12 mouse cellular contexts compared by ENCODE assay signal in genomic region chr5:111006272-111007135, GRCm38 (mm10).
DNase-seq lines count a peak whose midpoint lies in the region; ATAC-seq and TF ChIP-seq lines count a peak whose summit lies in the region.
"Had no signal": no experiment of that assay in that cellular context is flagged by ENCODE, and none has a peak within 500 bp of the region (broad histone marks: within the 10 kb centered on the region; RNA-seq: fewer than 3 reads in every experiment).

No protein-coding gene starts in this region.

- H3K9ac ChIP-seq in CH12.LX (ENCODE audit: insufficient read depth, low read depth): no peak overlapping the region
- no peak overlapping the region for H3K9ac ChIP-seq in forebrain, embryonic 12.5 days
- no peak overlapping the region for H3K9ac ChIP-seq in hindbrain, postnatal 0 days (replicated peaks; ENCODE audit: low read length)
- no peak overlapping the region for H3K9ac ChIP-seq in liver, postnatal 0 days (replicated peaks)
- H3K9ac ChIP-seq: liver, embryonic 12.5 days; midbrain, embryonic 12.5 days had no signal

- WGBS in forebrain, embryonic 12.5 days: 41% methylated on average over 14 of the region's 14 CpGs
- 47% methylated on average over 14 of the region's 14 CpGs for WGBS in hindbrain, postnatal 0 days
- 72% methylated on average over 14 of the region's 14 CpGs for WGBS in liver, postnatal 0 days (ENCODE audit: insufficient replicate concordance)

- no peak for TF ChIP-seq CTCF in CH12.LX (conservative IDR thresholded peaks at IDR 0.05 in 1 of 2, IDR thresholded peaks at IDR 0.05 in 1 of 2; ENCODE audit: low read depth in 2 of 2, low read length in 2 of 2)
- no peak for TF ChIP-seq CTCF in hindbrain, postnatal 0 days (IDR thresholded peaks at IDR 0.05; ENCODE audit: low read depth)
- TF ChIP-seq CTCF in liver, postnatal 0 days (IDR thresholded peaks at IDR 0.05; ENCODE audit: low read depth): no peak

- no peak overlapping the region for H3K4me3 ChIP-seq in CH12.LX (replicated peaks in 1 of 3; ENCODE audit: low read depth in 2 of 3, low read length in 2 of 3, poor library complexity in 1 of 3)
- no peak overlapping the region for H3K4me3 ChIP-seq in forebrain, embryonic 12.5 days (replicated peaks)
- H3K4me3 ChIP-seq in hindbrain, postnatal 0 days (ENCODE audit: low read length): no peak overlapping the region
- no peak overlapping the region for H3K4me3 ChIP-seq in liver, postnatal 0 days (ENCODE audit: low read depth, low read length)
- H3K4me3 ChIP-seq: liver, embryonic 12.5 days; midbrain, embryonic 12.5 days had no signal

- TF ChIP-seq RAD21 in CH12.LX (IDR thresholded peaks at IDR 0.05; ENCODE audit: low read depth, low read length): no peak

- H3K27ac ChIP-seq in CH12.LX (ENCODE audit: insufficient read depth, low read depth): no peak overlapping the region
- H3K27ac ChIP-seq in forebrain, embryonic 12.5 days: peak overlapping the region; percentile 75
- peak overlapping the region; percentile 17; the same call in 1 of the 2 replicates for H3K27ac ChIP-seq in hindbrain, postnatal 0 days
- H3K27ac ChIP-seq in liver, postnatal 0 days (ENCODE audit: low read depth): no peak overlapping the region
- H3K27ac ChIP-seq: liver, embryonic 12.5 days; midbrain, embryonic 12.5 days had no signal

- H3K79me2 ChIP-seq in CH12.LX (replicated peaks; ENCODE audit: control insufficient read depth, extremely low read depth, insufficient read depth, poor library complexity, severe bottlenecking): no peaks in the 10 kb centered on the region

- ATAC-seq in forebrain, embryonic 12.5 days (ENCODE audit: low FRiP score): peak; percentile 64; the same call in 1 of the 2 replicates
- peak; percentile 73; the same call in 1 of the 2 replicates for ATAC-seq in hindbrain, postnatal 0 days
- no peak for ATAC-seq in liver, postnatal 0 days
- ATAC-seq: liver, embryonic 12.5 days had no signal

- peak overlapping the region; percentile 38 for H3K4me2 ChIP-seq in CH12.LX (ENCODE audit: insufficient read depth, low read depth, poor library complexity, severe bottlenecking)
- H3K4me2 ChIP-seq in forebrain, embryonic 12.5 days: no peak overlapping the region
- no peak overlapping the region for H3K4me2 ChIP-seq in hindbrain, postnatal 0 days (ENCODE audit: low read depth, low read length)
- no peak overlapping the region for H3K4me2 ChIP-seq in liver, postnatal 0 days (ENCODE audit: low read depth, low read length)
- H3K4me2 ChIP-seq: liver, embryonic 12.5 days; midbrain, embryonic 12.5 days had no signal

- peaks cover 4 to 26% of the 10 kb centered on the region in 2 experiments; a peak in 3 of 4 replicates for H3K4me1 ChIP-seq in CH12.LX (ENCODE audit: control insufficient read depth in 1 of 2, insufficient read depth in 2 of 2)
- H3K4me1 ChIP-seq in forebrain, embryonic 12.5 days: peaks cover 27% of the 10 kb centered on the region
- 0 out of 2 replicates have a peak, but pooled peaks cover under 1% of the 10 kb centered on the region for H3K4me1 ChIP-seq in hindbrain, postnatal 0 days (ENCODE audit: insufficient read depth, low read length)
- no peaks in the 10 kb centered on the region for H3K4me1 ChIP-seq in liver, postnatal 0 days (ENCODE audit: insufficient read depth)
- H3K4me1 ChIP-seq: liver, embryonic 12.5 days had no signal

- TF ChIP-seq POLR2A in CH12.LX (IDR thresholded peaks at IDR 0.05; ENCODE audit: low read depth, low read length): no peak

- DNase-seq in CH12.LX (ENCODE audit: extremely low read depth): peak; percentile 39
- peak; percentile 52 for DNase-seq in Muller cell, postnatal 12 days (ENCODE audit: inconsistent ontology term)
- peak; percentile 65 for DNase-seq in hindbrain, postnatal 0 days (ENCODE audit: low spot score)
- no peak for DNase-seq in liver, postnatal 0 days
- no peak for DNase-seq in yolk sac, embryonic 10.5 days (ENCODE audit: low spot score)
- DNase-seq in thymus, adult 18-20 months: no peak
- DNase-seq: kidney, postnatal 14 days; right cerebral cortex, postnatal 14 days; thymus, postnatal 4 days had no signal

- no peaks in the 10 kb centered on the region for H3K36me3 ChIP-seq in CH12.LX (replicated peaks in 1 of 2; ENCODE audit: control insufficient read depth in 1 of 2, insufficient read depth in 1 of 2, low read length in 1 of 2)
- H3K36me3 ChIP-seq in forebrain, embryonic 12.5 days (replicated peaks): no peaks in the 10 kb centered on the region; the same call in 1 of the 2 replicates
- no peaks in the 10 kb centered on the region for H3K36me3 ChIP-seq in hindbrain, postnatal 0 days (ENCODE audit: insufficient read depth, low read length)
- H3K36me3 ChIP-seq in liver, postnatal 0 days (replicated peaks; ENCODE audit: insufficient read depth, low read length): no peaks in the 10 kb centered on the region
- H3K36me3 ChIP-seq: liver, embryonic 12.5 days had no signal

- peaks cover 4% of the 10 kb centered on the region for H3K9me3 ChIP-seq in CH12.LX (replicated peaks; ENCODE audit: low read length)
- no peaks in the 10 kb centered on the region for H3K9me3 ChIP-seq in forebrain, embryonic 12.5 days
- no peaks in the 10 kb centered on the region for H3K9me3 ChIP-seq in hindbrain, postnatal 0 days (ENCODE audit: low read length)
- H3K9me3 ChIP-seq in liver, postnatal 0 days (ENCODE audit: low read length): no peaks in the 10 kb centered on the region
- H3K9me3 ChIP-seq: liver, embryonic 12.5 days had no signal

- no peaks in the 10 kb centered on the region for H3K27me3 ChIP-seq in CH12.LX (replicated peaks)
- no peaks in the 10 kb centered on the region for H3K27me3 ChIP-seq in forebrain, embryonic 12.5 days
- no peaks in the 10 kb centered on the region for H3K27me3 ChIP-seq in hindbrain, postnatal 0 days (ENCODE audit: insufficient read depth, low read length)
- H3K27me3 ChIP-seq in liver, postnatal 0 days (ENCODE audit: insufficient read depth, low read length): no peaks in the 10 kb centered on the region
- H3K27me3 ChIP-seq: liver, embryonic 12.5 days; midbrain, embryonic 12.5 days had no signal

- dilution Hi-C loops in CH12.LX (cut with MboI; ENCODE audit: extremely low pct_ligation_motif_present, extremely low pct_unique_long_range_greater_than_20kb, low sequenced_read_pairs): no loop called here

- in situ Hi-C loops in CH12.LX (cut with MboI; ENCODE audit: low pct_ligation_motif_present, low pct_unique_long_range_greater_than_20kb, low sequenced_read_pairs): loop anchor here (10.0 to 25.0 kb wide), 2 partner anchors 206 to 258 kb away; no protein-coding TSS in a partner anchor

- no peak for TF ChIP-seq EP300 in CH12.LX (IDR thresholded peaks at IDR 0.05; ENCODE audit: low read length)
- no peak for TF ChIP-seq EP300 in liver, postnatal 0 days (IDR thresholded peaks at IDR 0.05; ENCODE audit: low read depth)

TF ChIP-seq in CH12.LX, 34 proteins besides CTCF, POLR2A, EP300 and RAD21:
- TF ChIP-seq BHLHE40 (IDR thresholded peaks at IDR 0.05; ENCODE audit: low read depth, low read length) (no peak), MAZ (IDR thresholded peaks at IDR 0.05; ENCODE audit: low read depth, low read length) (no peak), GABPA (IDR thresholded peaks at IDR 0.05; ENCODE audit: insufficient replicate concordance, low read depth, low read length) (no peak), JUND (conservative IDR thresholded peaks at IDR 0.05; ENCODE audit: low read depth, low read length) (no peak), MAX (IDR thresholded peaks at IDR 0.05; ENCODE audit: low read length) (no peak), MXI1 (IDR thresholded peaks at IDR 0.05; ENCODE audit: low read depth, low read length) (no peak), MEF2A (IDR thresholded peaks at IDR 0.05; ENCODE audit: borderline replicate concordance, low read depth, low read length) (peak; percentile 71; the same call in 1 of the 2 replicates), ZMIZ1 (IDR thresholded peaks at IDR 0.05; ENCODE audit: low read depth, low read length) (no peak)

Comparison
In these comparisons a context has a peak if more than half of its experiments do, and no peak if none do; other contexts are left out.
1. DNase-seq: peak in CH12.LX (single experiment), Muller cell, postnatal 12 days (single experiment) and hindbrain, postnatal 0 days (single experiment); none in liver, postnatal 0 days (single experiment), yolk sac, embryonic 10.5 days (single experiment) and thymus, adult 18-20 months (0 of 2).
2. H3K27ac ChIP-seq: peak in forebrain, embryonic 12.5 days (single experiment) and hindbrain, postnatal 0 days (single experiment); none in CH12.LX (single experiment) and liver, postnatal 0 days (single experiment).